Mouse (Mus musculus): ENCODE results near the gene Krt71.

- TF ChIP-seq CTCF (IDR thresholded peaks at IDR 0.05; ENCODE audit: borderline replicate concordance, insufficient read depth, low read length) (no peak), POLR2A (IDR thresholded peaks at IDR 0.05; ENCODE audit: low read depth, low read length) (no peak)
Measured at GRCm38 (mm10) chr15:101697326-101698188, 45.4 kb downstream of the Krt71 start.
